Mouse (Mus musculus) cerebellum, postnatal 25 days (tissue): ENCODE data around the gene Phkg1.
"Not testable (repeated sequence)": the region's sequence is repeated elsewhere in the genome, so short reads cannot be mapped to it uniquely, and the experiment has no call there.

Experiments used
- DNase-seq, 2 experiments: peaks; one replicate each; pipeline ENCODE4 v3.0.0; 2021; ENCODE audit warnings: mixed read lengths in 2 of 2

Phkg1 gene

GRCm38 (mm10) chr5:129907775-129908174 is 9.4 kb upstream of the Phkg1 start:
- DNase-seq = no peak

GRCm38 (mm10) chr5:129895198-129896088 is 2.9 kb downstream of the Phkg1 start, which contains the start of gene Zbed5:
Gene Zbed5 (plus strand): TSS chr5:129895723.
- DNase-seq = peak; percentile 85 to 89

GRCm38 (mm10) chr5:129890390-129890789 is 8.0 kb downstream of the Phkg1 start:
- DNase-seq = not testable (repeated sequence)

- peak; percentile 92 to 93 for DNase-seq
Measured at GRCm38 (mm10) chr5:129886911-129887636, 11.3 kb downstream of the Phkg1 start, which contains the start of gene Chchd2. Gene Chchd2 (minus strand): TSS chr5:129887470.

GRCm38 (mm10) chr5:129886271-129886670 is 12.1 kb downstream of the Phkg1 start:
- DNase-seq = no peak

- no peak for DNase-seq
Measured at GRCm38 (mm10) chr5:129879888-129880287, 18.5 kb downstream of the Phkg1 start.

- peak; percentile 37 to 65 for DNase-seq
Measured at GRCm38 (mm10) chr5:129878946-129879345, 19.4 kb downstream of the Phkg1 start.

GRCm38 (mm10) chr5:129877731-129878455 is 20.5 kb downstream of the Phkg1 start:
- DNase-seq = peak in 1 of 2 experiments; percentile 22

GRCm38 (mm10) chr5:129875098-129875497 is 23.3 kb downstream of the Phkg1 start:
- DNase-seq = no peak

- no peak for DNase-seq
Measured at GRCm38 (mm10) chr5:129873942-129874341, 24.4 kb downstream of the Phkg1 start.

GRCm38 (mm10) chr5:129871238-129871637 is 27.1 kb downstream of the Phkg1 start:
- no peak for DNase-seq

GRCm38 (mm10) chr5:129869238-129869995 is 28.9 kb downstream of the Phkg1 start:
- no peak for DNase-seq

- no peak for DNase-seq
Measured at GRCm38 (mm10) chr5:129865841-129866240, 32.5 kb downstream of the Phkg1 start.

- DNase-seq = peak; percentile 39 to 63
Measured at GRCm38 (mm10) chr5:129864467-129864866, 33.9 kb downstream of the Phkg1 start.

GRCm38 (mm10) chr5:129862325-129862724 is 36.0 kb downstream of the Phkg1 start:
- no peak for DNase-seq

GRCm38 (mm10) chr5:129856414-129856813 is 41.9 kb downstream of the Phkg1 start:
- no peak for DNase-seq

GRCm38 (mm10) chr5:129855163-129855562 is 43.2 kb downstream of the Phkg1 start:
- DNase-seq = no peak

- DNase-seq = peak; percentile 27 to 38
Measured at GRCm38 (mm10) chr5:129847558-129847820, 50.9 kb downstream of the Phkg1 start.

- DNase-seq = peak; percentile 97
Measured at GRCm38 (mm10) chr5:129846752-129847557, 51.4 kb downstream of the Phkg1 start, which contains the start of gene Sumf2. Gene Sumf2 (plus strand): TSS chr5:129846986.

GRCm38 (mm10) chr5:129844848-129845247 is 53.5 kb downstream of the Phkg1 start:
- DNase-seq = no peak
